Mouse (Mus musculus): ENCODE data around the gene Gpi1.
"Not testable (repeated sequence)": the region's sequence is repeated elsewhere in the genome, so short reads cannot be mapped to it uniquely, and the experiment has no call there.

Gpi1 gene

DNA sequence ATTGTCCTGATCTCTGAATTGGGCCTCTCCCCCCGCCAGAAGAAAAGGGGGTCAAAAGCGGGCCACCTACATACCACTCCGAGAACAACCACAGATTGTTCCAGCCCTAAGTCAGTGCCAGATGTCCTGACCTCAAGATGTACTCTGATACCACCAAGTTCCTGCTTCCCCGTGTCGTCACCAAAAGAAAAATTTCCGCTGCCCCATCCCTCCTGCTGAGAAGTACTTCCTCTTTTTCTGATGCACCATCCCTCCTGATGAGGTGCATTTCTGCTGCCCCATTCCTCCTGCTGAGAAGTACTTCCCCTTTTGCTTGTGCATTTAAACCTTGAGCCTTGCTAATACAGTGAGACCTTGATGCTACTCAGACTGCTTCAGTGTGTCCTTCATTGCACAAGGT lies 53.9 kb downstream of the Gpi1 start:
- not testable (repeated sequence) for DNase-seq

DNA sequence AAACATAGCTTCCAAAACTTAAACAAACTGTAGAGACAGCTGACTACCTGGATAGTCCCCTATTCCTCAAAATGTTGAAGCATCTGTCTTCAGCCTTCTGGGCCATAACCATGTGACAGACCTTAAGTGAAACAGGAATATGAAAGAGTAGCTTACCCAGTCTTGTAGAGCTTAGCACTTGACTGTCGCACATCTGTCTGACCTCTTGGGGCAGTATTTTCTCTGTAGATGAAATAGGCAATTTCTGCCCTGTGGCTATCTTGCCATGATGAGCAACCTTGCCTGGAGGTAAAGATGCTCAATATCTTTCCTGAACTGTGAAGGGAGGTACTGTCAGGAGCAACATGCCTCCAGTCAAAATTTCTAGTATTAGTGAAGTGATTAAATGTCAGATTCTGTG lies 57.9 kb downstream of the Gpi1 start:
- no peak for DNase-seq

DNA sequence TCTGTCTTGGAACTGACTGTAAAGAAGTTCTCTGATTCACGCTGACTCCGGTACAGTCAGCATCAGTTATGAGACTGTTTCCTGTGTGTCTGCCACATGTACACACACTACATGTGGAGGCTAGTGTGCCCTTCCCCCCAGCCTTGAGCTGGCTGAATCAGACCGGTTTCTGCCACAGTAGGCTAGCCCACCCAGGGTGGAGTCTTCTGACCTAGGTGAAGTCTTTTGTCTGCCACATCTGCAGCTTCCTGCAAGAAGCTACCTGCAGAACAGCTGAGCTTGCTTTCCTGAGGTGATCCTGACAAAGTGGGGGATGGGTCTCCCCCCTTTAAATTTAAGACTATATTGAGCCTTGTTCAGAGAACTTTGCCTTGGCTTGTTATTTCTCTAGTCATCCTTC lies 60.7 kb downstream of the Gpi1 start, which contains the start of gene Uba2:
TSS of gene Uba2 (minus strand) at position 146 of the 400 bp plus-strand sequence.
- DNase-seq = peak; percentile 9

DNA sequence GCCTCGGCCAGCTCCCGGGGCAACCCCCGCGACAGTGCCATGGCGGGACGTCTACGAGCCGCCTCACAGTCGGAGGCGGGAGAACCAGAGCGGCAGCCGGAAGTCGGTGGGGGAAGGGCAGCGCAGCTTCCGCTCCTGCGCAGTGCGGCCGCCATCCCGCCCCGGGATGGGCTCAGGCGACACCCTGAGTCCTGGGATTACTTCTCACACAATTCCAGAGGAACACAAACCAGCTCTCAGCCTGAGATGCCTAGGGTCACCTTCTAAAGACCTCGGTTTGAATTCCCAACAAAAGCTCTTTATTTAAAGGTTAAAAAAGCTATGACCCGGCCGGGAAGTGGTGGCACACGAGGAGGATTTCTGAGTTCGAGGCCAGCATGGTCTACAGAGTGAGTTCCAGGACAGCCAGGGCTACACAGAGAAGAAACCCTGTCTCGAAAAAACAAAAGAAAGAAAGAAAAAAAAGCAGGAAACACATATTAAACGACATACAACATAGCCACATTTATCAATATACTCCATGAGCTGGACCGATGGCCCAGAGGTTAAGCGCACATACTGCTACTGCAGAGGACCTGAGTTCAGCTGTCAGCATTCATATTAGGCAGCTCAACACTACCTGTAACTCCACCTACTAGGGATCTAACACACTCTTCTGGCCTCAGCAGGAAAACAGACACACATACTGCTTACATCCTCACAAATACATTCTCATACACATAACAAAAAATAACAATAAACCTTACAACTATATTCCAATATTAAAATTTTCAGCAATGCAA lies 61.5 kb downstream of the Gpi1 start:
- peak; percentile 90 for DNase-seq

DNA sequence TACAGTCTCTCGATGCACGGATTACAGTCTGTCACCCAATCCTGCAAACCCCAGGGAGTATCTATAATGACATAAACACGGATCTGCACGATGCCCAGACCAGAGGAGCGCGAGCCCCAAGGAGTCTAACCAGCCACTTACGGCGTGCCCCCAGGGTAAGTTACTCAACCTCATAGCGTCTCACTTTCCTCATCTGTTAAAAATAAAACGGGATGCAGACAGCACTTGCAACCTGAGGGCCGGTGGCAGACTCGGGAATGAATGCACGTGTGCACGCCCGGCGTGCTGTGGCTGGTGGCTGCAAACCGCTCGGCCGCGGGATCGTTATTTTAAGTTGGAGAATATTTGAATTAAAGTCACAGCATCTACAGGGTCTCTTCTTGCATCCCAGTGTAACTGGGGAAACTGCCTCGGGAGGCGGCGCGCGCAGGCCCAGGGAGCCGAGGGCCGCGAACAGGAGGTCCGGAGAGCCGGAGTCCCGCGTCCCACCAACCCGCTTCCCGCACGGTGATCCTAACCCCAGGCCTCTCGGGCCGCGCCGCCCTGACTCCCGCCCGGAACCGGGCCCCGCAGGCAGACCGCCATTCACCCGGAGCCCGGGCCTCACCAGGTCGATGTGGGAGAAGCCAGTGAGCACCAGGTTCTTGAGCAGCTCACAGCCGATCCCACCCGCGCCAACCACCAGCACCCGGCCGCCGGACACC lies 62.2 kb downstream of the Gpi1 start:
- DNase-seq = no peak

DNA sequence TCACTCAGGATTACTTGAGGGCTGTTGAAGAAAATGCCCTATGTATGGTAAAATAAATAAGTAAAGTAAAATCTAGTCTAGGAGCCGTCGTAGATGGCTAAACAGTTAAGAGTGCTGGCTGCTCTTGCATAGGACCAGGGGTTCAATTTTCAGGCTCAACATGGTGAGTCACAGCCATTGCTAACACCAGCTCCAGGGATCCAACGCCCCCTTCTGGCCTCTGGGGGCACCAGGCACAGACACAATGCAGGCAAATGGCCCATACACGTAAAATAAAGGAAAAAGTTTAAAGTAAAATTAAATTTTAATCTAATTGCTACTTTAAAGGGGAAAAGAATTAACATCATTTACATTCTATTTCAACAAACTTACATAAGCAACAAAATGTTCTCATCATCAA lies 63.3 kb downstream of the Gpi1 start:
- peak; percentile 6 for DNase-seq

DNA sequence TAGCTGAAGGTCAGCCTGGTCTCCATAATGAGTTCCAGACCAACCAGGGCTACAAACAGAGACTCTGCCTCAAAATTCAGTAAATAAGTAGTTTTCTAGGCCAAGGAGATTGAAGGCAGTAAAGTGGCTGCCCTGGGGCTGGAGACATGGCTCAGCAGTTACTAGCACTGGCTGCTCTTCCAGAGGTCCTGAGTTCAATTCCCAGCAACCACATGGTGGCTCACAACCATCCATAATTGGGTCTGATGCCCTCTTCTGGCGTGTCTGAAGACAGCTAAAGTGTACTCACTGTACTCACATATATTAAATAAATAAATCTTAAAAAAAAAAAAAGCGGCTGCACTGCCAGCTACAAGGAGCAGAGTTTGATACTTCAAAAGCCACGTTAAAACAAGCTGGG lies 64.1 kb downstream of the Gpi1 start:
- DNase-seq = no peak

DNA sequence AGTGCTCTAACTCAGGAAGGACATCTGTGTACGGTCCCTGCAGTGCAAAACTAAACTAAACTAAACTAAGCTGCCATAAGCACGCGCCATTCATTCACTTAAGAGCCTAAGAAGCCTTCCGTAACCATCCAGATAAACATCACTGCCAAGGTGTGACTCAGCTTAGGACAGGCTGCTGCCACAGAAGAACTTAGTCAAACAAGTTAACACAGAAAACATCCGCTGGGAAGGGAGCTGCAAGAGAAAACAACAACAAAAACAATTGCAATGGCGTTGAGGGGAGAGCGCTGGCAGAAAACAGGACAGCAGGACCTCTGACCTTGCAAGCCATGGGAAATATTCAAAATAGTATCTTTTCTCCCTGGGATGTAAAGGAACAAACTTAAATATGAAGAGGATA lies 65.5 kb downstream of the Gpi1 start:
- DNase-seq = no peak

DNA sequence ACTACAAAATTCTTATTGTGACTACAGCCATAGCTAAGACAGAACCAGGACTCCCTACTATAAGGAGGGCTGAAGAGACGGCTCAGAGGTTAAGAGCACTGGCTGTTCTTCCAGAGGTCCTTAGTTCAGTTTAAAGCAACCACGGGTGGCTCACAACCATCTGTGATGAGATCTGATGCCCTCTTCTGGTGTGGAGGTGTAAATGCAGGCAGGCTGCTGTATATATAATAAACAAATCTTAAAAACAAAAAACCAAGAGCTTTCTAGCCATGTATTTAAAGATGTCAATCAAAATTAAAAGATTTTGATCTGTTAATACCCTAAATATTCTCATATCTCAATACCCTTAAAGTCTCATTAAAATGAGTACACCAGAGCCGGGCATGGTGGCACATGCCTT lies 71.0 kb downstream of the Gpi1 start:
- no peak for DNase-seq

DNA sequence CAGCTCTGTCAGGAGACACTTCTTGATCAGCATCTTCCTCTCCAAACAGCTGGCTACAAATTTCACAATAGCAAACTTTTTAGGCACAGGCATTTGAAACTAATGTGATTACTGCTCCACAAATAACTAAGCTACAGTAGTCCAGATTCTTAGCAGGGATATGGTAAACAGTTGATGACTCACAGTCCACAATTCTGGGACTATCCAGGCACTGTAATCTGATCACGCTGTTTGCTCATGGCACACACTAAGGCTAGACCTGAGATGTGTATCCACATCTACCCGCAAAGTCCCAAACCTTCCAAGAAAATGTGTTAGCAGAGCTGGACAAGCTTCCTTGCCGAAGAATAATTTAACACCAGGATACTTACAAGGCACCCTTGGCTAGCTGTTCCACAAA lies 72.1 kb downstream of the Gpi1 start:
- DNase-seq = no peak

Data from cerebellum, adult 11 months (tissue).